Mouse (Mus musculus) E14TG2a.4 (cell line): ENCODE measurements around the gene Cep295nl.

Source experiments
- CTCF ChIP-seq: conservative IDR thresholded peaks from 2 replicates; pipeline ENCODE4 v1.5.1; 2014; ENCODE audit warnings: low read length
- POU5F1 ChIP-seq: IDR thresholded peaks from 2 replicates; pipeline ENCODE4 v1.6.1; 2014; ENCODE audit warnings: low read length, borderline replicate concordance

DNA sequence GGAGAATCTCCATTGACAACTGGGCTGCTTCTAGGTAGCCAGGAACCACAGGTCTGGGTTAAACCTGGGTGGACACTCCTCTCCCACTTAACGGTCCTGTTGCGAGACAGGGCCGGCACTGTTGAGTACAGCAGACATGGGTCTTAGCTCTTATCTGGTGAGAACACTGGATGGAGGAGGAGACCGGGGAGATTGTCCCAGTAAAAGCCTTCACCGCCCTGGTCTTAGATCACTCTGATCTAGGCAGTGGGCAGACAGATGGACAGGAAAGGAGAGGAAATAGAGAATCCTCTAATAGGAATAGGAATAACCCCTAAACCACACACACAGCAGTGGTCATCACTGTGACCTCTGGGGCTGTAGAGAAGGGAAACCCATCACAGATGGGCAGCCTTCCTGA lies 18.3 kb downstream of the Cep295nl start:
- TF ChIP-seq CTCF (no peak), POU5F1 (no peak)
